Mouse (Mus musculus) lung, embryonic 16.5 days (tissue): ENCODE data around the gene Nmb. TPM values are rescaled to one million over a fixed set of nuclear protein-coding genes. Genes with fewer than 3 reads are reported as not detected.
"Not testable (repeated sequence)": the region's sequence is repeated elsewhere in the genome, so short reads cannot be mapped to it uniquely, and the experiment has no call there.

Experiments
- ATAC-seq: fragments of 200-750 bp; cut with Nextera tagmentation; 2 replicates; pipeline ENCODE4 v1.8.0; 2017; ENCODE audit warnings: low read depth, mild to moderate bottlenecking, moderate library complexity
- H3K27ac ChIP-seq: fragments of 300-500 bp; sonication (generic); 2 replicates; pipeline ENCODE4 v1.5.1; 2014; ENCODE audit warnings: mild to moderate bottlenecking, control low read depth, low read length
- H3K27me3 ChIP-seq: fragments of 300-500 bp; sonication (generic); 2 replicates; pipeline ENCODE4 v1.6.1; 2014; ENCODE audit warnings: low read depth, low read length, mixed read lengths; ENCODE audit not compliant: control insufficient read depth, insufficient read depth
- H3K36me3 ChIP-seq: fragments of 300-500 bp; sonication (generic); 2 replicates; pipeline ENCODE4 v1.6.1; 2014; ENCODE audit warnings: low read length; ENCODE audit not compliant: control insufficient read depth, insufficient read depth
- H3K4me1 ChIP-seq: fragments of 300-500 bp; sonication (generic); replicated peaks from 2 replicates; pipeline ENCODE4 v1.6.1; 2014; ENCODE audit warnings: low read length, mixed read lengths; ENCODE audit not compliant: control insufficient read depth, insufficient read depth
- H3K4me2 ChIP-seq: fragments of 300-500 bp; sonication (generic); 2 replicates; pipeline ENCODE4 v1.6.1; 2014; ENCODE audit warnings: low read depth, low read length, control low read depth
- H3K4me3 ChIP-seq: fragments of 300-500 bp; sonication (generic); 2 replicates; pipeline ENCODE4 v1.5.1; 2014; ENCODE audit warnings: mild to moderate bottlenecking, low read length, control low read depth
- H3K9ac ChIP-seq: fragments of 300-500 bp; sonication (generic); 2 replicates; pipeline ENCODE4 v1.6.1; 2014; ENCODE audit warnings: low read length, control low read depth
- H3K9me3 ChIP-seq: fragments of 300-500 bp; sonication (generic); 2 replicates; pipeline ENCODE4 v1.6.1; 2016; ENCODE audit warnings: low read length; ENCODE audit not compliant: control insufficient read depth
- WGBS: fragments of 180-500 bp; shearing (Covaris S2); extraction: QIAGEN DNeasy Blood & Tissue Kit; methylation state at CpG from one replicate; pipeline ENCODE4 v1.1.7; 2014; 5-methylcytosine and 5-hydroxymethylcytosine counted together
- polyA plus RNA-seq: library from polyadenylated mRNA; unstranded; fragments of >200 nt; fragmentation: Nextera tagmentation; extraction: Ambion mirVana; gene quantifications from 2 replicates; pipeline ENCODE4 v1.2.1, GENCODE M21; 2015

The Nmb gene
- 9.7 and 9.9 TPM in 2 replicates for polyA plus RNA-seq

- H3K4me3 ChIP-seq, result peak within 1 kb of the TSS; percentile 51
- WGBS, result 2% methylated on average over 19 of the region's 19 CpGs
Measured at GRCm38 (mm10) chr7:80904921-80905515, at the start of gene Nmb. Gene Nmb (minus strand): TSS chr7:80905076.

GRCm38 (mm10) chr7:80954251-80954650 is 49.4 kb upstream of the Nmb start:
- 72% methylated on average over 2 of the region's 2 CpGs for WGBS
- Histone ChIP-seq H3K9me3 (no peaks in the 10 kb centered on the region), H3K27me3 (no peaks in the 10 kb centered on the region), H3K4me1 (no peaks in the 10 kb centered on the region), H3K27ac (no peak overlapping the region), H3K9ac (no peak overlapping the region), H3K4me3 (no peak overlapping the region), H3K36me3 (no peaks in the 10 kb centered on the region), H3K4me2 (no peak overlapping the region)
- no peak for ATAC-seq

More at GRCm38 (mm10) chr7:80904921-80905515, at the start of gene Nmb:
- peak; percentile 71 for ATAC-seq
- H3K27ac ChIP-seq, result no peak within 1 kb of the TSS
- H3K27me3 ChIP-seq, result no peaks in the 10 kb centered on the region
- peaks cover 2% of the 10 kb centered on the region; the same call in 1 of the 2 replicates for H3K36me3 ChIP-seq
- H3K4me2 ChIP-seq, result peak within 1 kb of the TSS; percentile 78
- H3K4me1 ChIP-seq, result peaks cover 16% of the 10 kb centered on the region
- no peaks in the 10 kb centered on the region for H3K9me3 ChIP-seq
- H3K9ac ChIP-seq, result peak within 1 kb of the TSS; percentile 62

- H3K4me2 ChIP-seq, result no peak overlapping the region
- H3K36me3 ChIP-seq, result no peaks in the 10 kb centered on the region
- H3K9ac ChIP-seq, result no peak overlapping the region
- no peaks in the 10 kb centered on the region; the same call in 1 of the 2 replicates for H3K4me1 ChIP-seq
- no peaks in the 10 kb centered on the region for H3K27me3 ChIP-seq
- WGBS, result 50% methylated on average over 3 of the region's 3 CpGs
- H3K27ac ChIP-seq, result no peak overlapping the region
- H3K9me3 ChIP-seq, result no peaks in the 10 kb centered on the region
- no peak overlapping the region for H3K4me3 ChIP-seq
- no peak for ATAC-seq
Measured at GRCm38 (mm10) chr7:80952140-80952539, 47.3 kb upstream of the Nmb start.

- 71% methylated on average over 4 of the region's 4 CpGs for WGBS
Measured at GRCm38 (mm10) chr7:80951461-80951860, 46.6 kb upstream of the Nmb start.

GRCm38 (mm10) chr7:80947445-80948350 is 42.8 kb upstream of the Nmb start, which contains the start of gene Sec11a:
Gene Sec11a (minus strand): TSS chr7:80947780.
- Histone ChIP-seq H3K36me3 (no peaks in the 10 kb centered on the region), H3K9me3 (no peaks in the 10 kb centered on the region), H3K4me3 (peak within 1 kb of the TSS; percentile 96), H3K4me2 (peak within 1 kb of the TSS; percentile 88), H3K9ac (peak within 1 kb of the TSS; percentile 93), H3K27me3 (no peaks in the 10 kb centered on the region), H3K4me1 (peaks cover 13% of the 10 kb centered on the region), H3K27ac (peak within 1 kb of the TSS; percentile 98)
- peak; percentile 100 for ATAC-seq
- 1% methylated on average over 44 of the region's 44 CpGs for WGBS

More at GRCm38 (mm10) chr7:80951461-80951860, 46.6 kb upstream of the Nmb start:
- H3K9ac ChIP-seq, result no peak overlapping the region
- H3K4me2 ChIP-seq, result no peak overlapping the region
- no peaks in the 10 kb centered on the region for H3K27me3 ChIP-seq
- H3K36me3 ChIP-seq, result no peaks in the 10 kb centered on the region
- ATAC-seq, result no peak
- H3K9me3 ChIP-seq, result no peaks in the 10 kb centered on the region
- peaks cover 3% of the 10 kb centered on the region for H3K4me1 ChIP-seq
- no peak overlapping the region for H3K27ac ChIP-seq
- no peak overlapping the region for H3K4me3 ChIP-seq

GRCm38 (mm10) chr7:80939808-80940207 is 34.9 kb upstream of the Nmb start:
- ATAC-seq, result no peak
- no peak overlapping the region for H3K27ac ChIP-seq
- no peaks in the 10 kb centered on the region for H3K36me3 ChIP-seq
- H3K27me3 ChIP-seq, result no peaks in the 10 kb centered on the region
- H3K4me2 ChIP-seq, result no peak overlapping the region
- H3K9me3 ChIP-seq, result no peaks in the 10 kb centered on the region
- H3K4me1 ChIP-seq, result no peaks in the 10 kb centered on the region
- H3K9ac ChIP-seq, result no peak overlapping the region
- 94% methylated on average over 4 of the region's 4 CpGs for WGBS
- no peak overlapping the region for H3K4me3 ChIP-seq

- not testable (repeated sequence) for ATAC-seq, H3K4me3 ChIP-seq, H3K27ac ChIP-seq, H3K36me3 ChIP-seq, H3K9ac ChIP-seq, H3K9me3 ChIP-seq, H3K4me1 ChIP-seq, H3K27me3 ChIP-seq, H3K4me2 ChIP-seq
Measured at GRCm38 (mm10) chr7:80937304-80937666, 32.4 kb upstream of the Nmb start.

GRCm38 (mm10) chr7:80936617-80937303 is 31.9 kb upstream of the Nmb start:
- H3K4me3 ChIP-seq, H3K4me2 ChIP-seq, ATAC-seq, H3K36me3 ChIP-seq, H3K27ac ChIP-seq, H3K4me1 ChIP-seq, H3K9ac ChIP-seq, H3K27me3 ChIP-seq, H3K9me3 ChIP-seq: not testable (repeated sequence)
- WGBS, result 30% methylated on average over 7 of the region's 7 CpGs

- no peak for ATAC-seq
- Histone ChIP-seq H3K9ac (no peak overlapping the region), H3K4me2 (no peak overlapping the region), H3K4me1 (no peaks in the 10 kb centered on the region), H3K9me3 (no peaks in the 10 kb centered on the region), H3K27me3 (no peaks in the 10 kb centered on the region), H3K4me3 (no peak overlapping the region), H3K36me3 (peaks cover 9% of the 10 kb centered on the region), H3K27ac (no peak overlapping the region)
- WGBS, result 88% methylated on average over 1 of the region's 1 CpGs
Measured at GRCm38 (mm10) chr7:80935834-80936233, 31.0 kb upstream of the Nmb start.
